Mouse (Mus musculus) embryonic facial prominence, embryonic 11.5 days (tissue): ENCODE measurements around the gene Fbxw21. TPM values are rescaled to one million over a fixed set of nuclear protein-coding genes. Genes with fewer than 3 reads are reported as not detected.

Experiments
- ATAC-seq: fragments of 200-750 bp; cut with Nextera tagmentation; replicated peaks from 2 replicates; pipeline ENCODE4 v1.8.0; 2017; ENCODE audit warnings: low read depth; ENCODE audit not compliant: insufficient number of reproducible peaks, low FRiP score, low TSS enrichment
- DNase-seq: peaks from one replicate; pipeline ENCODE4 v3.0.0-alpha.2; 2015; ENCODE audit warnings: low spot score
- H3K27ac ChIP-seq: fragments of 300-500 bp; sonication (generic); replicated peaks from 2 replicates; pipeline ENCODE4 v1.5.1; 2014; ENCODE audit warnings: mild to moderate bottlenecking, low read depth, low read length, control low read depth
- H3K27me3 ChIP-seq: fragments of 300-500 bp; sonication (generic); 2 replicates; pipeline ENCODE4 v1.6.1; 2014; ENCODE audit warnings: mild to moderate bottlenecking, low read length, moderate library complexity, mixed read lengths; ENCODE audit not compliant: control insufficient read depth, insufficient read depth
- H3K36me3 ChIP-seq: fragments of 300-500 bp; sonication (generic); replicated peaks from 2 replicates; pipeline ENCODE4 v1.6.1; 2014; ENCODE audit warnings: low read depth, mild to moderate bottlenecking, low read length, moderate library complexity, mixed read lengths; ENCODE audit not compliant: control insufficient read depth, insufficient read depth
- H3K4me1 ChIP-seq: fragments of 300-500 bp; sonication (generic); 2 replicates; pipeline ENCODE4 v1.6.1; 2014; ENCODE audit warnings: low read length, mixed read lengths; ENCODE audit not compliant: control insufficient read depth, insufficient read depth
- H3K4me2 ChIP-seq: fragments of 300-500 bp; sonication (generic); 2 replicates; pipeline ENCODE4 v1.6.1; 2014; ENCODE audit warnings: low read depth, mild to moderate bottlenecking, control low read depth, low read length, moderate library complexity
- H3K4me3 ChIP-seq: fragments of 300-500 bp; sonication (generic); 2 replicates; pipeline ENCODE4 v1.5.1; 2014; ENCODE audit warnings: low read depth, low read length, control low read depth
- H3K9ac ChIP-seq: fragments of 300-500 bp; sonication (generic); replicated peaks from 2 replicates; pipeline ENCODE4 v1.6.1; 2014; ENCODE audit warnings: mild to moderate bottlenecking, control low read depth, low read length
- H3K9me3 ChIP-seq: fragments of 300-500 bp; sonication (generic); replicated peaks from 2 replicates; pipeline ENCODE4 v1.6.1; 2016; ENCODE audit warnings: mild to moderate bottlenecking, low read length, inconsistent platforms, mixed read lengths; ENCODE audit not compliant: control insufficient read depth
- WGBS: fragments of 180-500 bp; shearing (Covaris S2); extraction: QIAGEN DNeasy Blood & Tissue Kit; methylation state at CpG from one replicate; pipeline ENCODE4 v1.1.7; 2014; 5-methylcytosine and 5-hydroxymethylcytosine counted together
- polyA plus RNA-seq: library from polyadenylated mRNA; unstranded; fragments of >200 nt; fragmentation: Nextera tagmentation; extraction: Ambion mirVana; gene quantifications from 2 replicates; pipeline ENCODE4 v1.2.1, GENCODE M21; 2014

The Fbxw21 gene
- polyA plus RNA-seq, 1 experiment from 2014 or later, result not detected

DNA sequence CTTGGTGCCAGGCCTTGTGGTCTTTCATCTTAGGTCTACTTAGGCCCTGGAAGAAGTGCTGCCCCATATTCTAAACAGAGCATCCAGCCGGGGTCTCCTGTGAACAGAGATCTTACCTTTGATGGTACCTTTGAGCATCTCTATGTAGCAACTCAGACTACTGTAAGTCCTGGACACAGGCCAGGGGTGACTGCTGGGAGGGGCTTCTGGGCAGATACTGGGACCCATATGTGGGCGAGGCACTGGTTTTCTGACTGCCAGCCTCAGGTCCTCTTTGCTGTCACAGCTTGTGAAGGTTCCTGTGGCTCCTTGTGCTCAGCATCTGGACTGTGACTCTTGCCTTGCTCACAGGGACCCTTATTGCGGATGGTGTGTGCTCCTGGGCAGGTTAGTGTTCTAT lies 59.3 kb downstream of the Fbxw21 start:
- no peak overlapping the region for H3K27ac ChIP-seq
- no peaks in the 10 kb centered on the region for H3K4me1 ChIP-seq
- ATAC-seq (no peak), DNase-seq (no peak)
- H3K9ac ChIP-seq, result no peak overlapping the region
- H3K9me3 ChIP-seq, result no peaks in the 10 kb centered on the region
- peaks cover 14% of the 10 kb centered on the region for H3K36me3 ChIP-seq
- H3K4me2 ChIP-seq, result no peak overlapping the region
- WGBS, result 97% methylated on average over 3 of the region's 3 CpGs
- no peaks in the 10 kb centered on the region for H3K27me3 ChIP-seq
- no peak overlapping the region for H3K4me3 ChIP-seq

DNA sequence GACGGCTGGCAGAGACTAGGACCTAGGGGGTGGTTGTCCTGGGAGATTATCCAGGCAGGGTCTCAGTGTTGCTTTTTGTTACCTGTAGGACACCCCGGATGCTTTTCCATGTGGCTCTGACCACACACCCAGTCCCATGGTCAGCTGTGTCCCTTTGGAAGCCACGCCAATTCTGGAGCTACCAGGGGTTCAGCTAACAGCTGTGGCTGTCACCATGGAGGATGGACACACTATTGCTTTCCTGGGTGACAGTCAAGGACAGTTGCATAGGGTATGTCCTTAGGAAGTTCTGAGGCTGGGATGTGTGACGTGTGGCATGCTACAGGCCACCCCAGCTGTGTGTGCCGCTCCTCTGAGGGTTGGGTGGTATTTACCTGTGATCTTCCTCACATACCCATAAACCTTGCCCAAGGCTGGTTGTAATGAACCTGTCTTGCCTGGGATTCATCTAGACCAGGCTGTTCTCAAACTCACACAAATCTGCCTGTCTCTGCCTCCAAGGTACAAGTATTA lies 59.9 kb downstream of the Fbxw21 start:
- ATAC-seq (no peak), DNase-seq (no peak)
- 91% methylated on average over 5 of the region's 5 CpGs for WGBS
- Histone ChIP-seq H3K9ac (no peak overlapping the region), H3K4me3 (no peak overlapping the region), H3K36me3 (peaks cover 14% of the 10 kb centered on the region), H3K27me3 (no peaks in the 10 kb centered on the region), H3K9me3 (no peaks in the 10 kb centered on the region), H3K4me2 (no peak overlapping the region), H3K27ac (no peak overlapping the region), H3K4me1 (no peaks in the 10 kb centered on the region)

GRCm38 (mm10) chr9:109100307-109100928 lies 61.4 kb downstream of the Fbxw21 start:
- no peaks in the 10 kb centered on the region for H3K27me3 ChIP-seq
- H3K36me3 ChIP-seq, result peaks cover 8% of the 10 kb centered on the region
- WGBS, result 91% methylated on average over 19 of the region's 20 CpGs
- no peak overlapping the region for H3K4me3 ChIP-seq
- no peak overlapping the region for H3K9ac ChIP-seq
- no peaks in the 10 kb centered on the region for H3K9me3 ChIP-seq
- no peak for DNase-seq
- no peak overlapping the region for H3K27ac ChIP-seq
- no peaks in the 10 kb centered on the region; the same call in 1 of the 2 replicates for H3K4me1 ChIP-seq
- no peak overlapping the region for H3K4me2 ChIP-seq
- ATAC-seq, result no peak

- no peak for DNase-seq
- no peaks in the 10 kb centered on the region for H3K27me3 ChIP-seq
- no peak overlapping the region for H3K4me2 ChIP-seq
- H3K9ac ChIP-seq, result no peak overlapping the region
- 65% methylated on average over 5 of the region's 6 CpGs for WGBS
- peaks cover 2% of the 10 kb centered on the region for H3K4me1 ChIP-seq
- no peak overlapping the region for H3K4me3 ChIP-seq
- H3K36me3 ChIP-seq, result peaks cover 6% of the 10 kb centered on the region
- no peaks in the 10 kb centered on the region for H3K9me3 ChIP-seq
- ATAC-seq, result no peak
- no peak overlapping the region for H3K27ac ChIP-seq
These were observed 62.9 kb downstream of the Fbxw21 start for GRCm38 (mm10) chr9:109098969-109099368.

DNA sequence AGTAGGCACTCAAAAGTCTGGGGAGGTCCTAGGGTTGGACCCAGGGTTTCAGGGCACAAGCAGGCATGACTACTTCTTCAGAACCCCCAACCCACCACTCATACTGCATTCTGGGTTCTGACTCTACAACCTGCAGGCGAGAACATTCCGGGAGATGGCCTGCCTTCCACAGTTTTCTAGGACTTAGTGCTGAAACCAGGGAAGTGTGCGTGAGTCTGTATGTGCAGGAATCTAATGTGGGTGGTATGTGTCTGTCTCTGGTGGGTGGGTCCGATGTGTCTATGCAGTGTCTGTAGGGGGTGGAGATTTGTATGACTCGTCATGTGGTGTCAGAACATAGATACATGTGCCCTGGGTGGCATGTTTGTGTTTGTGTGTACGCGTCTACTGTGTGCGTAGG lies 63.5 kb downstream of the Fbxw21 start:
- WGBS, result 91% methylated on average over 8 of the region's 8 CpGs
- Histone ChIP-seq H3K4me1 (peaks cover 2% of the 10 kb centered on the region), H3K27ac (no peak overlapping the region), H3K9ac (no peak overlapping the region), H3K9me3 (no peaks in the 10 kb centered on the region), H3K4me2 (peak overlapping the region; percentile 14; the same call in 1 of the 2 replicates), H3K36me3 (no peaks in the 10 kb centered on the region; the same call in 1 of the 2 replicates), H3K27me3 (no peaks in the 10 kb centered on the region), H3K4me3 (no peak overlapping the region)
- no peak for DNase-seq
- no peak for ATAC-seq

GRCm38 (mm10) chr9:109097831-109098230 lies 64.0 kb downstream of the Fbxw21 start:
- peak overlapping the region; percentile 79 for H3K4me2 ChIP-seq
- no peaks in the 10 kb centered on the region for H3K27me3 ChIP-seq
- ATAC-seq (no peak), DNase-seq (no peak)
- H3K4me1 ChIP-seq, result peaks cover 2% of the 10 kb centered on the region
- peak overlapping the region; percentile 65; the same call in 1 of the 2 replicates for H3K4me3 ChIP-seq
- no peak overlapping the region for H3K27ac ChIP-seq
- H3K9me3 ChIP-seq, result no peaks in the 10 kb centered on the region
- WGBS, result 44% methylated on average over 5 of the region's 5 CpGs
- H3K9ac ChIP-seq, result peak overlapping the region; percentile 97
- no peaks in the 10 kb centered on the region; the same call in 1 of the 2 replicates for H3K36me3 ChIP-seq

DNA sequence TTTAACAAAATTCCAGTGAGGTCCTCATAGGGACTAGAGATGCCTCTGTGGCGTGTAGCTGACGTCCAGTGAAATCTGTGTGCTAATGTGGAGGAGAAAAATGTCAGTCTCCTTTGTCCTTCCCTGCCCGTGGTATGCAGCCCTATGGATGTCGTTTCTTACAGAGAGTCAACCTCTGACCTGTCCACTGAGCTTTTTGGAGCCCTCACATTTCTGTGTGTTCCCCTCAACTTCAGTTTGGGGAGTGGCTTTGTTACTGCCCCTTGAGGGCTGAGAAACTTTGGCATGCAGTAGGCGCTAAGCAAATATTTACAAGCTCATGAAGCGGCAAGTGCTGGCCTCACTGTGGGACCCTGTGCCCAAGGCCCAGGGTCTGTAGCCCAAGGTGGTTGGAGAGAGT lies 64.5 kb downstream of the Fbxw21 start:
- ATAC-seq (no peak), DNase-seq (no peak)
- Histone ChIP-seq H3K36me3 (no peaks in the 10 kb centered on the region; the same call in 1 of the 2 replicates), H3K9me3 (no peaks in the 10 kb centered on the region), H3K9ac (peak overlapping the region; percentile 97), H3K4me2 (peak overlapping the region; percentile 79), H3K27ac (peak overlapping the region; percentile 99; the same call in 1 of the 2 replicates), H3K4me3 (peak overlapping the region; percentile 65), H3K4me1 (peaks cover 2% of the 10 kb centered on the region), H3K27me3 (no peaks in the 10 kb centered on the region)
- WGBS, result 14% methylated on average over 6 of the region's 6 CpGs

DNA sequence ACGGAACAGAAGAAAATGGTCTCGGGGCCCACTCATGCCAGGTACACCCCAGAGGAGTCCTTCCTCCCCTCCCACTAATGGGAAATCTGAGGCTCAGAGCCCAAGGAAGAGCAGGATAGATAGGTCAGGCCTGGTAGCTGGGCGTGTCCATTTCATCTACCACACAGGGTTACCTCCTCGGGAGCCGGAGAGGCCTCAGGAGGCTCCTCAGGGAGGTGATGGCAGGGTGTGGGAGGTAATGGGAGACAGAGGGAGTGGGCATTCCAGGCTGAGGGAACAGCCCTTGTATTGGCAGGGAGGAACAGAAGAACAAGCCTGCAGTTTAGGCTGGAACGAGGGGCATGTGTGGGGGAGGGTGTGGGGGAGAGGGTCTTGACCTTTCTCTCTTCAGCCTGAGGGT lies 65.0 kb downstream of the Fbxw21 start:
- Histone ChIP-seq H3K4me1 (peaks cover 2% of the 10 kb centered on the region), H3K9me3 (no peaks in the 10 kb centered on the region), H3K27me3 (no peaks in the 10 kb centered on the region), H3K4me2 (peak overlapping the region; percentile 79), H3K9ac (peak overlapping the region; percentile 97), H3K36me3 (no peaks in the 10 kb centered on the region), H3K27ac (peak overlapping the region; percentile 99), H3K4me3 (peak overlapping the region; percentile 65)
- 24% methylated on average over 6 of the region's 6 CpGs for WGBS
- DNase-seq, result peak; percentile 33
- ATAC-seq, result no peak
